Comparison of ENCODE assay signal across 12 mouse cellular contexts in genomic region chr11:16792638-16793585, GRCm38 (mm10). TPM values are rescaled to one million over a fixed set of nuclear protein-coding genes. Genes with fewer than 3 reads are reported as not detected.
DNase-seq lines count a peak whose midpoint lies in the region; ATAC-seq and TF ChIP-seq lines count a peak whose summit lies in the region.
"Had no signal": no experiment of that assay in that cellular context is flagged by ENCODE, and none has a peak within 500 bp of the region (broad histone marks: within the 10 kb centered on the region; RNA-seq: fewer than 3 reads in every experiment).

No protein-coding gene starts in this region.

- TF ChIP-seq EP300 in lung, postnatal 0 days (IDR thresholded peaks at IDR 0.05): peak; percentile 55

- TF ChIP-seq CTCF in lung, postnatal 0 days (IDR thresholded peaks at IDR 0.05): no peak
- no peak for TF ChIP-seq CTCF in forebrain, postnatal 0 days (IDR thresholded peaks at IDR 0.05; ENCODE audit: low read depth)

- no peak overlapping the region for H3K9ac ChIP-seq in limb, embryonic 12.5 days (replicated peaks)
- H3K9ac ChIP-seq in lung, postnatal 0 days (replicated peaks; ENCODE audit: low read depth): no peak overlapping the region
- H3K9ac ChIP-seq in stomach, embryonic 16.5 days (ENCODE audit: low read length): no peak overlapping the region
- no peak overlapping the region for H3K9ac ChIP-seq in forebrain, postnatal 0 days
- H3K9ac ChIP-seq: hindbrain, embryonic 13.5 days had no signal

- H3K4me2 ChIP-seq in limb, embryonic 12.5 days: no peak overlapping the region
- no peak overlapping the region for H3K4me2 ChIP-seq in lung, postnatal 0 days (replicated peaks; ENCODE audit: low read depth, low read length)
- H3K4me2 ChIP-seq in stomach, embryonic 16.5 days (ENCODE audit: low read depth, low read length): no peak overlapping the region
- no peak overlapping the region for H3K4me2 ChIP-seq in forebrain, postnatal 0 days (ENCODE audit: low read depth)
- H3K4me2 ChIP-seq: hindbrain, embryonic 13.5 days had no signal

- no peaks in the 10 kb centered on the region for H3K36me3 ChIP-seq in limb, embryonic 12.5 days
- H3K36me3 ChIP-seq in limb, embryonic 10.5 days: no peaks in the 10 kb centered on the region
- no peaks in the 10 kb centered on the region for H3K36me3 ChIP-seq in lung, postnatal 0 days (ENCODE audit: insufficient read depth, low read length)
- no peaks in the 10 kb centered on the region for H3K36me3 ChIP-seq in stomach, embryonic 16.5 days (ENCODE audit: control insufficient read depth, insufficient read depth, low read length)
- H3K36me3 ChIP-seq in forebrain, postnatal 0 days (ENCODE audit: insufficient read depth): no peaks in the 10 kb centered on the region
- H3K36me3 ChIP-seq: hindbrain, embryonic 13.5 days had no signal

- H3K9me3 ChIP-seq in limb, embryonic 12.5 days: no peaks in the 10 kb centered on the region
- no peaks in the 10 kb centered on the region for H3K9me3 ChIP-seq in limb, embryonic 10.5 days (replicated peaks)
- H3K9me3 ChIP-seq in lung, postnatal 0 days (ENCODE audit: low read length): no peaks in the 10 kb centered on the region
- H3K9me3 ChIP-seq in stomach, embryonic 16.5 days (replicated peaks; ENCODE audit: control insufficient read depth, low read length): no peaks in the 10 kb centered on the region
- no peaks in the 10 kb centered on the region for H3K9me3 ChIP-seq in forebrain, postnatal 0 days (ENCODE audit: low read length)
- H3K9me3 ChIP-seq: hindbrain, embryonic 13.5 days had no signal

- peaks cover 15% of the 10 kb centered on the region for H3K4me1 ChIP-seq in limb, embryonic 12.5 days (replicated peaks)
- H3K4me1 ChIP-seq in limb, embryonic 10.5 days: no peaks in the 10 kb centered on the region
- peaks cover 9% of the 10 kb centered on the region; the same call in 1 of the 2 replicates for H3K4me1 ChIP-seq in lung, postnatal 0 days (ENCODE audit: insufficient read depth, low read depth, low read length)
- peaks cover 38% of the 10 kb centered on the region for H3K4me1 ChIP-seq in stomach, embryonic 16.5 days (ENCODE audit: control insufficient read depth, insufficient read depth, low read length)
- H3K4me1 ChIP-seq in forebrain, postnatal 0 days (ENCODE audit: insufficient read depth): no peaks in the 10 kb centered on the region
- H3K4me1 ChIP-seq: hindbrain, embryonic 13.5 days had no signal

- H3K27me3 ChIP-seq in limb, embryonic 12.5 days: no peaks in the 10 kb centered on the region
- no peaks in the 10 kb centered on the region for H3K27me3 ChIP-seq in limb, embryonic 10.5 days (ENCODE audit: low read depth, poor library complexity, severe bottlenecking)
- no peaks in the 10 kb centered on the region for H3K27me3 ChIP-seq in lung, postnatal 0 days (replicated peaks; ENCODE audit: insufficient read depth, low read length)
- no peaks in the 10 kb centered on the region for H3K27me3 ChIP-seq in stomach, embryonic 16.5 days (ENCODE audit: control insufficient read depth, insufficient read depth, low read length)
- H3K27me3 ChIP-seq in forebrain, postnatal 0 days (ENCODE audit: insufficient read depth, low read length): no peaks in the 10 kb centered on the region
- H3K27me3 ChIP-seq: hindbrain, embryonic 13.5 days had no signal

- H3K27ac ChIP-seq in limb, embryonic 12.5 days: 0 out of 2 replicates have a peak overlapping the region, but pooled peaks have one; percentile 41
- no peak overlapping the region for H3K27ac ChIP-seq in limb, embryonic 10.5 days
- no peak overlapping the region for H3K27ac ChIP-seq in lung, postnatal 0 days (ENCODE audit: low read length)
- H3K27ac ChIP-seq in stomach, embryonic 16.5 days (ENCODE audit: low read length): peak overlapping the region; percentile 23
- no peak overlapping the region for H3K27ac ChIP-seq in forebrain, postnatal 0 days (ENCODE audit: low read depth, low read length)
- H3K27ac ChIP-seq: hindbrain, embryonic 13.5 days had no signal

- DNase-seq in limb, embryonic 10.5 days (ENCODE audit: low spot score): no peak
- peak; percentile 11 for DNase-seq in embryo, embryonic 9.5 days (ENCODE audit: extremely low spot score)
- peak; percentile 63 for DNase-seq in lung, postnatal 0 days (ENCODE audit: low spot score)
- no peak for DNase-seq in forebrain, postnatal 0 days
- no peak for DNase-seq in adrenal gland, adult (ENCODE audit: inconsistent age in 2 of 2, low spot score in 1 of 2)
- DNase-seq: adrenal gland, adult 8-10 months; cerebellum, postnatal 14 days; right cerebral cortex, postnatal 4 days had no signal

- H3K4me3 ChIP-seq in limb, embryonic 12.5 days (replicated peaks): no peak overlapping the region
- no peak overlapping the region for H3K4me3 ChIP-seq in limb, embryonic 10.5 days
- H3K4me3 ChIP-seq in lung, postnatal 0 days (ENCODE audit: low read depth, low read length): no peak overlapping the region
- no peak overlapping the region for H3K4me3 ChIP-seq in stomach, embryonic 16.5 days (replicated peaks; ENCODE audit: low read length)
- H3K4me3 ChIP-seq in forebrain, postnatal 0 days (ENCODE audit: low read depth, low read length): no peak overlapping the region
- H3K4me3 ChIP-seq: hindbrain, embryonic 13.5 days had no signal

- no peak for ATAC-seq in limb, embryonic 12.5 days (ENCODE audit: insufficient number of reproducible peaks, insufficient read depth, low FRiP score, low TSS enrichment, low read depth)
- peak; percentile 21; the same call in 1 of the 2 replicates for ATAC-seq in lung, postnatal 0 days
- ATAC-seq in stomach, embryonic 16.5 days (ENCODE audit: insufficient read depth, low FRiP score): no peak
- no peak for ATAC-seq in forebrain, postnatal 0 days
- ATAC-seq: intestine, postnatal 0 days had no signal

- WGBS in limb, embryonic 12.5 days: 56% methylated on average over 5 of the region's 5 CpGs
- WGBS in limb, embryonic 10.5 days: 66% methylated on average over 5 of the region's 5 CpGs
- WGBS in lung, postnatal 0 days: 15% methylated on average over 5 of the region's 5 CpGs
- 41% methylated on average over 5 of the region's 5 CpGs for WGBS in stomach, embryonic 16.5 days
- WGBS in forebrain, postnatal 0 days: 67% methylated on average over 5 of the region's 5 CpGs

RNA-seq across cellular contexts. Expression of gene Egfr, which starts 40.9 kb away (rescaled TPM):
- 9.0 and 11.6 TPM in 2 replicates for polyA plus RNA-seq in limb, embryonic 12.5 days (2016; fragmentation: Nextera tagmentation; extraction: Ambion mirVana)
- 2.4 and 3.0 TPM in 2 replicates for polyA plus RNA-seq in limb, embryonic 10.5 days (2016; fragmentation: Nextera tagmentation; extraction: Ambion mirVana)
- 9.3 and 14.5 TPM in 2 replicates for polyA plus RNA-seq in lung, postnatal 0 days (2015; fragmentation: Nextera tagmentation; extraction: Ambion mirVana)
- 17.0 and 17.8 TPM in 2 replicates for polyA plus RNA-seq in stomach, embryonic 16.5 days (2015; fragmentation: Nextera tagmentation; extraction: Ambion mirVana)
- 15.3 and 19.4 TPM in 2 replicates for total RNA-seq in forebrain, postnatal 0 days (2014; rRNA removed)
- 5.4 and 6.6 TPM in 2 replicates for polyA plus RNA-seq in forebrain, postnatal 0 days (2015; fragmentation: Nextera tagmentation; extraction: Ambion mirVana)

Comparison
In these comparisons a context has a peak if more than half of its experiments do, and no peak if none do; other contexts are left out.
1. H3K27ac ChIP-seq: peak in limb, embryonic 12.5 days (single experiment) and stomach, embryonic 16.5 days (single experiment); none in limb, embryonic 10.5 days (single experiment), lung, postnatal 0 days (single experiment) and forebrain, postnatal 0 days (single experiment).
2. DNase-seq: peak in embryo, embryonic 9.5 days (single experiment) and lung, postnatal 0 days (single experiment); none in limb, embryonic 10.5 days (single experiment), forebrain, postnatal 0 days (single experiment) and adrenal gland, adult (0 of 2).